Mouse (Mus musculus) ES-E14 (cell line): Measurements from ENCODE around the gene Tex19.1. TPM values are rescaled to one million over a fixed set of nuclear protein-coding genes. Genes with fewer than 3 reads are reported as not detected.

ENCODE experiments used
- DNase-seq: peaks from one replicate; pipeline ENCODE4 v3.0.0-alpha.2; 2013; ENCODE audit warnings: low read depth, low spot score
- H3K27ac ChIP-seq: 2 replicates; pipeline ENCODE4 v1.5.1; 2012; ENCODE audit warnings: low read depth, mild to moderate bottlenecking, low read length, moderate library complexity, mixed read lengths; ENCODE audit not compliant: poor library complexity, insufficient read depth, severe bottlenecking
- H3K36me3 ChIP-seq: 2 replicates; pipeline ENCODE4 v1.6.1; 2012; ENCODE audit warnings: mild to moderate bottlenecking, low read length, moderate library complexity, mixed read lengths; ENCODE audit not compliant: control insufficient read depth, poor library complexity, insufficient read depth, severe bottlenecking
- H3K4me1 ChIP-seq, 2 experiments: fragments of 150-350 bp in 1 of 2; sonication (generic) in 1 of 2; 2 replicates each; pipeline ENCODE4 v1.6.1; 2012; ENCODE audit warnings: low read length in 2 of 2, mild to moderate bottlenecking in 1 of 2, mixed read lengths in 1 of 2; ENCODE audit not compliant: control insufficient read depth in 2 of 2, insufficient read depth in 2 of 2, poor library complexity in 1 of 2
- H3K4me3 ChIP-seq, 2 experiments: fragments of 150-350 bp in 1 of 2; sonication (generic) in 1 of 2; 2 replicates each; pipeline ENCODE4 v1.5.1; 2012; ENCODE audit warnings: low read length in 2 of 2, low read depth in 1 of 2, mild to moderate bottlenecking in 1 of 2, mixed read lengths in 1 of 2; ENCODE audit not compliant: insufficient read depth in 1 of 2, poor library complexity in 1 of 2, severe bottlenecking in 1 of 2
- H3K9ac ChIP-seq: 2 replicates; pipeline ENCODE4 v1.6.1; 2012; ENCODE audit warnings: low read depth, mild to moderate bottlenecking, low read length, mixed read lengths; ENCODE audit not compliant: poor library complexity, insufficient read depth, severe bottlenecking
- H3K9me3 ChIP-seq: fragments of 150-350 bp; sonication (generic); 2 replicates; pipeline ENCODE4 v1.6.1; 2012; ENCODE audit warnings: low read depth, mild to moderate bottlenecking, low read length; ENCODE audit not compliant: control insufficient read depth, insufficient read depth
- CHD2 ChIP-seq: IDR thresholded peaks from 2 replicates; pipeline ENCODE4 v1.6.1; 2014; ENCODE audit warnings: mild to moderate bottlenecking, low read depth, low read length, inconsistent platforms
- HCFC1 ChIP-seq: IDR thresholded peaks from 2 replicates; pipeline ENCODE4 v1.6.1; 2012; ENCODE audit warnings: low read length, inconsistent platforms, borderline replicate concordance; ENCODE audit not compliant: insufficient read depth
- MAFK ChIP-seq: IDR thresholded peaks from 2 replicates; pipeline ENCODE4 v1.6.1; 2014; ENCODE audit warnings: mild to moderate bottlenecking, low read depth, low read length, inconsistent platforms; ENCODE audit not compliant: insufficient read depth
- ZC3H11A ChIP-seq: IDR thresholded peaks from 2 replicates; pipeline ENCODE4 v1.6.1; 2012; ENCODE audit warnings: low read depth, mild to moderate bottlenecking, inconsistent platforms, low read length, borderline replicate concordance
- ZNF384 ChIP-seq: IDR thresholded peaks from 2 replicates; pipeline ENCODE4 v1.6.1; 2012; ENCODE audit warnings: low read depth, low read length, inconsistent platforms
- in situ Hi-C, 2 experiments: fragments of 600-800 bp; cut with MboI; formaldehyde crosslinking; loops; one replicate each; pipeline ENCODE4 v1.15.1; 2025; ENCODE audit warnings: low sequenced_read_pairs in 2 of 2, inconsistent platforms in 1 of 2; ENCODE audit not compliant: unreplicated experiment in 2 of 2
- total RNA-seq: library from RNA; depleted of rRNA; stranded (reverse); fragments of 300-350 nt; gene quantifications from 2 replicates; pipeline ENCODE4 v1.2.3, GENCODE M21; 2012

Tex19.1 gene
- total RNA-seq, 1 experiment: 193 TPM

DNA sequence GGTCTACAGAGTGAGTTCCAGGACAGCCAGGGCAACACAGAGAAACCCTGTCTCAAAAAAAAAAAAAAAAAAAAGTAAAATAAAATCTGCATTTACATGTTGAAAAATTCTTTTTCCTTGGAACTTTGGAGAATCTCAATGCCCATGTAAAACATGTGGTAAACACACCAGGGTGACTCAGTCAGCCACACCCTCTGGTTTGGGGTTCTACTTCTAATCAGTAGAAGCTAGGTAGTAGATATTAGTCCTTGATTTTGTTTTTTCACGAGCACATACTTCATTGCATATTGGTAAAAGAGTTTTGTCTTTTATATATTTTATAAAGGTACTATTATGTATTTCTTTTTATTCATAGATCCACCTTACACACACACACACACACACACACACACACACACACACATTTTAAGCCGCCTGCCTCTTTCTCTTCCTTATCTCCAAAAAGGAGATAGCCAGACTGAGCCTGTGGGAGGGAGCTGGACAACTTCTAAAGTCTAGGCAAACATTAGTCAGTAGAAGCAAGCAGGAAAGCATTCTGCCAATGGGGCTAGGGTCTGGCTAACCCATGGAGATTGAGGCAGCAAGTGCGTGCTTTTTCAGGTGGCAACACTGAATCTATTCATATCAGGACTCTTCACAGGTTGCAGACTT is 20.3 kb upstream of the Tex19.1 start:
- Histone ChIP-seq H3K27ac (no peak overlapping the region), H3K9me3 (no peaks in the 10 kb centered on the region), H3K9ac (no peak overlapping the region), H3K4me3 (no peak overlapping the region), H3K36me3 (no peaks in the 10 kb centered on the region), H3K4me1 (no peaks in the 10 kb centered on the region)
- no peak for DNase-seq
- no peak for TF ChIP-seq CHD2
- no peak for TF ChIP-seq HCFC1
- TF ChIP-seq ZC3H11A: no peak
- no peak for TF ChIP-seq MAFK
- TF ChIP-seq ZNF384: no peak
- in situ Hi-C loops: no loop called here

DNA sequence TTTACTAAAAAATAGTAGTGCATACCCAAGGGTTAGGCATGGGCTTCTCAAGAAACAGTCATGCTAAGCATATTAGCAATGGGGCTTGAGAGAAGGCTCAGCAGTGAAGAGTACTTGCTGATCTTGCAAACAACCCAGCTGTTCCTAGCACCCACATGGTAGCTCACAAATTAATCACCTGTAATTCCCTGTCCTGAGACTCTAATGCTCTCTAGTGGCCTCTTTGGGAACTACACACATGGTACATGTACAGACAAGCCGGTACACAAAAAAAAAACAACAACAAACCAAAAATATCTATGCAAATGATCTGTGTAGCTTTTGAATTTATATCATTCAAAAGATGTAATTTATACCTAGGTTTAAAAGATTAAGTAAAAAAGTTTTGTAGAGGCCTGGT is 19.5 kb upstream of the Tex19.1 start:
- H3K4me3 ChIP-seq: no peak overlapping the region
- no peaks in the 10 kb centered on the region for H3K4me1 ChIP-seq
- H3K36me3 ChIP-seq: no peaks in the 10 kb centered on the region
- H3K9ac ChIP-seq: no peak overlapping the region
- no peak overlapping the region for H3K27ac ChIP-seq
- DNase-seq: peak; percentile 72
- in situ Hi-C loops: no loop called here
- no peaks in the 10 kb centered on the region for H3K9me3 ChIP-seq
- TF ChIP-seq MAFK (peak; percentile 34; the same call in 1 of the 2 replicates), ZNF384 (peak; percentile 80), HCFC1 (no peak)

DNA sequence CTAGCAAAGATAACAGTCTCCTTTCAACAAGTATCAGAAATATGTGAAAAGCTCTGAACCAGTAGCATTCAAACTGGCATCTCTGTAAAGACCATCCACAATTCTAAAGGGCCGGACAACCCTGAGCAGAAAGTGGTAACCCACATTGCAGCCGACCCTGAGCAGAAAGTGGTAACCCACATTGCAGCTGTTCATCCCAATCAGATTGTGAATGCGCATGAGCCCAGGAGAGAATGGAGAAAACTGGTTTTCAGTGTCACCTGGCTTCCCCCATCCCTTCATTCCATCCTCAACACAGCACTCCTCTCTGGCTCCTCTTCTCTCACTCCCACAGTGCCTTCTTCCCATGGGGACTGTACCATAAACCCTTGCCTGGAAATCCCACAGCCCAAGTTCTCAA is 18.5 kb upstream of the Tex19.1 start:
- in situ Hi-C loops: no loop called here
- no peak overlapping the region for H3K27ac ChIP-seq
- no peak overlapping the region for H3K4me3 ChIP-seq
- no peak overlapping the region for H3K9ac ChIP-seq
- no peak for TF ChIP-seq MAFK
- TF ChIP-seq ZC3H11A: no peak
- TF ChIP-seq ZNF384: no peak
- no peak for TF ChIP-seq HCFC1
- no peak for TF ChIP-seq CHD2
- H3K4me1 ChIP-seq: no peaks in the 10 kb centered on the region
- H3K36me3 ChIP-seq: no peaks in the 10 kb centered on the region
- no peak for DNase-seq
- no peaks in the 10 kb centered on the region for H3K9me3 ChIP-seq

DNA sequence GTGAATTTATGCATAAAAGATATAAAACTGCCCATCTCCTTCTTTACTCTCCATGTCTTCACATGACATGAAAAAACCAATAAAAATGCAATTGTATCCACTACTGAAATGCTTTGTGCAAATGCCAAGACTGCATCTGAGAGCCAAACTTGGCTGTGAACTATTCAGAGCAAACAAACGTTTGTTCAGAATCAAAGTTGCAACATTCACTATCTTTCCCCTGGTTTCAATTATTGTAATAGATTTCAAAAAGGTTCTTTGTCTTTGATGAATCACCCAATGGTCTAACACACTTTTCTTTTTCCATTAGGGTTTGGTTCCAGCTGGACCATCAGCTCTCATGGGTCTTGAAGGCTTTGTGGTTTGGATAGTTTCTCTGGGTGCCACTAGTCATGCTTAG is 16.3 kb upstream of the Tex19.1 start:
- DNase-seq: no peak
- H3K4me1 ChIP-seq: no peaks in the 10 kb centered on the region

More for the DNA sequence above, 16.3 kb upstream of the Tex19.1 start:
- TF ChIP-seq ZNF384 (no peak), ZC3H11A (no peak), CHD2 (no peak), MAFK (no peak), HCFC1 (no peak)
- in situ Hi-C loops: no loop called here
- H3K9me3 ChIP-seq: no peaks in the 10 kb centered on the region
- no peak overlapping the region for H3K9ac ChIP-seq
- H3K27ac ChIP-seq: no peak overlapping the region
- H3K4me3 ChIP-seq: no peak overlapping the region
- no peaks in the 10 kb centered on the region for H3K36me3 ChIP-seq
